Mouse (Mus musculus) lung, postnatal 0 days (tissue): ENCODE measurements around the gene Ergic3.

ENCODE experiments used
- CTCF ChIP-seq: IDR thresholded peaks from 2 replicates; pipeline ENCODE4 v1.5.1; 2016; ENCODE audit warnings: antibody characterized with exemption, mild to moderate bottlenecking
- EP300 ChIP-seq: IDR thresholded peaks from 2 replicates; pipeline ENCODE4 v1.6.1; 2016; ENCODE audit warnings: antibody characterized with exemption, mild to moderate bottlenecking, control low read depth

GRCm38 (mm10) chr2:156039390-156039789 lies 31.5 kb downstream of the Ergic3 start:
- TF ChIP-seq CTCF (no peak), EP300 (no peak)
